Mouse (Mus musculus): ENCODE results near the gene Ccdc28a. TPM values are rescaled to one million over a fixed set of nuclear protein-coding genes. Genes with fewer than 3 reads are reported as not detected.

The Ccdc28a gene
- 15.8 and 17.1 TPM in 2 replicates for polyA plus RNA-seq (2015; fragmentation: Nextera tagmentation; extraction: Ambion mirVana)

GRCm38 (mm10) chr10:18234560-18235401 lies at the start of gene Ccdc28a:
Gene Ccdc28a (minus strand): TSS chr10:18234998.
- Histone ChIP-seq H3K27me3 (no peaks in the 10 kb centered on the region), H3K27ac (peak within 1 kb of the TSS; percentile 80), H3K4me1 (peaks cover 6% of the 10 kb centered on the region), H3K4me3 (peak within 1 kb of the TSS; percentile 88), H3K36me3 (no peaks in the 10 kb centered on the region), H3K9me3 (no peaks in the 10 kb centered on the region), H3K9ac (peak within 1 kb of the TSS; percentile 50), H3K4me2 (peak within 1 kb of the TSS; percentile 75)
- peak; percentile 95 for ATAC-seq (ENCODE audit: insufficient number of reproducible peaks, low FRiP score, low TSS enrichment, low read depth)
- 2% methylated on average over 41 of the region's 41 CpGs for WGBS

- Histone ChIP-seq H3K4me1 (no peaks in the 10 kb centered on the region), H3K27me3 (no peaks in the 10 kb centered on the region), H3K4me2 (no peak overlapping the region), H3K4me3 (no peak overlapping the region), H3K9ac (no peak overlapping the region), H3K36me3 (no peaks in the 10 kb centered on the region), H3K9me3 (no peaks in the 10 kb centered on the region), H3K27ac (no peak overlapping the region)
- no peak for ATAC-seq (ENCODE audit: insufficient number of reproducible peaks, low FRiP score, low TSS enrichment, low read depth)
- WGBS, result 79% methylated on average over 5 of the region's 5 CpGs
These were observed 49.2 kb upstream of the Ccdc28a start for GRCm38 (mm10) chr10:18283991-18284390.

GRCm38 (mm10) chr10:18276090-18276734 lies 41.4 kb upstream of the Ccdc28a start:
- no peak overlapping the region for H3K9ac ChIP-seq
- H3K36me3 ChIP-seq, result no peaks in the 10 kb centered on the region
- H3K9me3 ChIP-seq, result no peaks in the 10 kb centered on the region
- no peak overlapping the region for H3K27ac ChIP-seq
- ATAC-seq (ENCODE audit: insufficient number of reproducible peaks, low FRiP score, low TSS enrichment, low read depth), result no peak
- H3K4me3 ChIP-seq, result no peak overlapping the region
- no peak overlapping the region for H3K4me2 ChIP-seq
- no peaks in the 10 kb centered on the region for H3K27me3 ChIP-seq
- H3K4me1 ChIP-seq, result no peaks in the 10 kb centered on the region
- 81% methylated on average over 4 of the region's 4 CpGs for WGBS

- Histone ChIP-seq H3K9ac (no peak overlapping the region), H3K4me3 (no peak overlapping the region), H3K4me1 (no peaks in the 10 kb centered on the region), H3K9me3 (no peaks in the 10 kb centered on the region), H3K27ac (no peak overlapping the region), H3K36me3 (no peaks in the 10 kb centered on the region), H3K4me2 (no peak overlapping the region), H3K27me3 (no peaks in the 10 kb centered on the region)
- WGBS, result 84% methylated on average over 4 of the region's 4 CpGs
- no peak for ATAC-seq (ENCODE audit: insufficient number of reproducible peaks, low FRiP score, low TSS enrichment, low read depth)
These were observed 16.5 kb upstream of the Ccdc28a start for GRCm38 (mm10) chr10:18251345-18251744.

GRCm38 (mm10) chr10:18243614-18244013 lies 8.8 kb upstream of the Ccdc28a start:
- Histone ChIP-seq H3K4me2 (no peak overlapping the region), H3K9me3 (no peaks in the 10 kb centered on the region), H3K9ac (no peak overlapping the region), H3K36me3 (no peaks in the 10 kb centered on the region), H3K4me3 (no peak overlapping the region), H3K4me1 (no peaks in the 10 kb centered on the region), H3K27ac (no peak overlapping the region), H3K27me3 (no peaks in the 10 kb centered on the region)
- no peak for ATAC-seq (ENCODE audit: insufficient number of reproducible peaks, low FRiP score, low TSS enrichment, low read depth)
- WGBS, result 38% methylated on average over 2 of the region's 2 CpGs

GRCm38 (mm10) chr10:18237191-18237590 lies 2.4 kb upstream of the Ccdc28a start:
- H3K4me2 ChIP-seq, result no peak overlapping the region
- H3K4me1 ChIP-seq, result peaks cover 6% of the 10 kb centered on the region
- H3K36me3 ChIP-seq, result no peaks in the 10 kb centered on the region
- no peak overlapping the region for H3K9ac ChIP-seq
- H3K4me3 ChIP-seq, result no peak overlapping the region
- no peak overlapping the region for H3K27ac ChIP-seq
- no peaks in the 10 kb centered on the region for H3K9me3 ChIP-seq
- no peak for ATAC-seq (ENCODE audit: insufficient number of reproducible peaks, low FRiP score, low TSS enrichment, low read depth)
- WGBS, result 86% methylated on average over 7 of the region's 7 CpGs
- H3K27me3 ChIP-seq, result no peaks in the 10 kb centered on the region

GRCm38 (mm10) chr10:18236328-18236927 lies 1.6 kb upstream of the Ccdc28a start:
- no peaks in the 10 kb centered on the region for H3K36me3 ChIP-seq
- no peak overlapping the region for H3K4me3 ChIP-seq
- 85% methylated on average over 5 of the region's 5 CpGs for WGBS
- H3K27me3 ChIP-seq, result no peaks in the 10 kb centered on the region
- no peak overlapping the region for H3K9ac ChIP-seq
- no peak for ATAC-seq (ENCODE audit: insufficient number of reproducible peaks, low FRiP score, low TSS enrichment, low read depth)
- no peak overlapping the region for H3K4me2 ChIP-seq
- H3K9me3 ChIP-seq, result no peaks in the 10 kb centered on the region
- H3K27ac ChIP-seq, result no peak overlapping the region
- H3K4me1 ChIP-seq, result peaks cover 6% of the 10 kb centered on the region

- H3K27me3 ChIP-seq, result no peaks in the 10 kb centered on the region
- H3K9me3 ChIP-seq, result no peaks in the 10 kb centered on the region
- H3K27ac ChIP-seq, result no peak overlapping the region
- no peak overlapping the region for H3K9ac ChIP-seq
- peaks cover 6% of the 10 kb centered on the region for H3K4me1 ChIP-seq
- H3K36me3 ChIP-seq, result no peaks in the 10 kb centered on the region
- ATAC-seq (ENCODE audit: insufficient number of reproducible peaks, low FRiP score, low TSS enrichment, low read depth), result peak; percentile 25; the same call in 1 of the 2 replicates
- H3K4me3 ChIP-seq, result peak overlapping the region; percentile 88
- WGBS, result 11% methylated on average over 14 of the region's 14 CpGs
- H3K4me2 ChIP-seq, result peak overlapping the region; percentile 75
These were observed 577 bp upstream of the Ccdc28a start for GRCm38 (mm10) chr10:18235402-18235747.

- Histone ChIP-seq H3K27ac (no peak overlapping the region), H3K4me3 (peak overlapping the region; percentile 88), H3K9ac (no peak overlapping the region), H3K4me2 (peak overlapping the region; percentile 75; the same call in 1 of the 2 replicates), H3K36me3 (no peaks in the 10 kb centered on the region), H3K27me3 (no peaks in the 10 kb centered on the region), H3K9me3 (no peaks in the 10 kb centered on the region), H3K4me1 (peaks cover 6% of the 10 kb centered on the region)
- no peak for ATAC-seq (ENCODE audit: insufficient number of reproducible peaks, low FRiP score, low TSS enrichment, low read depth)
- 46% methylated on average over 3 of the region's 3 CpGs for WGBS
These were observed 907 bp downstream of the Ccdc28a start for GRCm38 (mm10) chr10:18233891-18234290.

- WGBS, result 81% methylated on average over 3 of the region's 3 CpGs
- Histone ChIP-seq H3K36me3 (no peaks in the 10 kb centered on the region), H3K27me3 (no peaks in the 10 kb centered on the region), H3K4me3 (no peak overlapping the region), H3K4me2 (no peak overlapping the region), H3K4me1 (no peaks in the 10 kb centered on the region), H3K9me3 (no peaks in the 10 kb centered on the region), H3K27ac (no peak overlapping the region), H3K9ac (no peak overlapping the region)
- no peak for ATAC-seq (ENCODE audit: insufficient number of reproducible peaks, low FRiP score, low TSS enrichment, low read depth)
These were observed 10.4 kb downstream of the Ccdc28a start for GRCm38 (mm10) chr10:18224386-18224785.

GRCm38 (mm10) chr10:18219351-18219750 lies 15.4 kb downstream of the Ccdc28a start:
- ATAC-seq (ENCODE audit: insufficient number of reproducible peaks, low FRiP score, low TSS enrichment, low read depth), result no peak
- WGBS, result 52% methylated on average over 10 of the region's 10 CpGs
- no peaks in the 10 kb centered on the region for H3K9me3 ChIP-seq

GRCm38 (mm10) chr10:18214124-18214523 lies 20.7 kb downstream of the Ccdc28a start:
- 74% methylated on average over 5 of the region's 5 CpGs for WGBS
- Histone ChIP-seq H3K9ac (no peak overlapping the region), H3K4me3 (no peak overlapping the region), H3K9me3 (no peaks in the 10 kb centered on the region), H3K27me3 (no peaks in the 10 kb centered on the region), H3K4me2 (no peak overlapping the region), H3K4me1 (peaks cover 11% of the 10 kb centered on the region), H3K27ac (no peak overlapping the region), H3K36me3 (no peaks in the 10 kb centered on the region)
- ATAC-seq (ENCODE audit: insufficient number of reproducible peaks, low FRiP score, low TSS enrichment, low read depth), result no peak

More at GRCm38 (mm10) chr10:18219351-18219750, 15.4 kb downstream of the Ccdc28a start:
- Histone ChIP-seq H3K9ac (no peak overlapping the region), H3K27me3 (no peaks in the 10 kb centered on the region), H3K36me3 (no peaks in the 10 kb centered on the region), H3K27ac (no peak overlapping the region), H3K4me2 (no peak overlapping the region), H3K4me3 (no peak overlapping the region), H3K4me1 (no peaks in the 10 kb centered on the region)

Data from limb, embryonic 15.5 days (tissue).